In genomic region chr11:68213896-68214295, GRCm38 (mm10) we compare ENCODE assay signal across 12 mouse cellular contexts.
DNase-seq lines count a peak whose midpoint lies in the region; ATAC-seq and TF ChIP-seq lines count a peak whose summit lies in the region.
"Had no signal": no experiment of that assay in that cellular context is flagged by ENCODE, and none has a peak within 500 bp of the region (broad histone marks: within the 10 kb centered on the region; RNA-seq: fewer than 3 reads in every experiment).

No protein-coding gene starts in this region.

- no peaks in the 10 kb centered on the region for H3K36me3 ChIP-seq in hindbrain, embryonic 11.5 days (ENCODE audit: control insufficient read depth, insufficient read depth, low read length)
- no peaks in the 10 kb centered on the region for H3K36me3 ChIP-seq in hindbrain, postnatal 0 days (ENCODE audit: insufficient read depth, low read length)
- H3K36me3 ChIP-seq in midbrain, embryonic 13.5 days = no peaks in the 10 kb centered on the region
- H3K36me3 ChIP-seq in midbrain, embryonic 14.5 days (ENCODE audit: control insufficient read depth, insufficient read depth, low read length) = no peaks in the 10 kb centered on the region
- H3K36me3 ChIP-seq: limb, embryonic 12.5 days had no signal

- ATAC-seq in hindbrain, embryonic 11.5 days (ENCODE audit: low FRiP score) = no peak
- ATAC-seq in hindbrain, postnatal 0 days = no peak
- ATAC-seq in midbrain, embryonic 13.5 days = no peak
- ATAC-seq in midbrain, embryonic 14.5 days (ENCODE audit: low FRiP score, low TSS enrichment) = no peak

- H3K27ac ChIP-seq in hindbrain, embryonic 11.5 days (ENCODE audit: low read depth, low read length) = peak overlapping the region; percentile 86; the same call in 1 of the 2 replicates
- no peak overlapping the region for H3K27ac ChIP-seq in hindbrain, postnatal 0 days
- H3K27ac ChIP-seq in midbrain, embryonic 13.5 days = peak overlapping the region; percentile 78; the same call in 1 of the 2 replicates
- no peak overlapping the region for H3K27ac ChIP-seq in midbrain, embryonic 14.5 days (replicated peaks; ENCODE audit: low read depth, low read length)
- H3K27ac ChIP-seq: limb, embryonic 12.5 days had no signal

- no peak for DNase-seq in hindbrain, embryonic 11.5 days (ENCODE audit: low spot score)
- no peak for DNase-seq in hindbrain, postnatal 0 days (ENCODE audit: low spot score)
- no peak for DNase-seq in midbrain, embryonic 14.5 days
- DNase-seq in CD4-positive, CD25-positive, alpha-beta regulatory T cell, adult 2 months (ENCODE audit: low read depth, low spot score) = peak; percentile 66
- peak; percentile 50 for DNase-seq in induced T-regulatory cell, adult 2 months (ENCODE audit: low read depth)
- DNase-seq in embryo, embryonic 9.5 days (ENCODE audit: extremely low spot score) = no peak
- no peak for DNase-seq in adrenal gland, postnatal 25 days
- DNase-seq: cerebellum, postnatal 25 days; lung, adult 18-20 months had no signal

- H3K4me3 ChIP-seq in hindbrain, embryonic 11.5 days (ENCODE audit: low read depth, low read length) = no peak overlapping the region
- no peak overlapping the region for H3K4me3 ChIP-seq in hindbrain, postnatal 0 days (ENCODE audit: low read length)
- no peak overlapping the region for H3K4me3 ChIP-seq in midbrain, embryonic 13.5 days (replicated peaks)
- no peak overlapping the region for H3K4me3 ChIP-seq in midbrain, embryonic 14.5 days (replicated peaks; ENCODE audit: low read depth, low read length)
- H3K4me3 ChIP-seq: heart, embryonic 12.5 days; limb, embryonic 12.5 days had no signal

- no peaks in the 10 kb centered on the region; the same call in 1 of the 2 replicates for H3K27me3 ChIP-seq in hindbrain, embryonic 11.5 days (ENCODE audit: control insufficient read depth, insufficient read depth, low read length)
- no peaks in the 10 kb centered on the region for H3K27me3 ChIP-seq in hindbrain, postnatal 0 days (ENCODE audit: insufficient read depth, low read length)
- peaks cover 7% of the 10 kb centered on the region; the same call in 1 of the 2 replicates for H3K27me3 ChIP-seq in midbrain, embryonic 13.5 days
- no peaks in the 10 kb centered on the region; the same call in 1 of the 2 replicates for H3K27me3 ChIP-seq in midbrain, embryonic 14.5 days (ENCODE audit: control insufficient read depth, insufficient read depth, low read length)
- H3K27me3 ChIP-seq: heart, embryonic 12.5 days; limb, embryonic 12.5 days had no signal

- peaks cover 25% of the 10 kb centered on the region for H3K4me1 ChIP-seq in hindbrain, embryonic 11.5 days (replicated peaks; ENCODE audit: control insufficient read depth, insufficient read depth, low read length)
- H3K4me1 ChIP-seq in hindbrain, postnatal 0 days (ENCODE audit: insufficient read depth, low read length) = peaks cover 23% of the 10 kb centered on the region
- H3K4me1 ChIP-seq in midbrain, embryonic 13.5 days (replicated peaks) = peaks cover 58% of the 10 kb centered on the region
- peaks cover 33% of the 10 kb centered on the region for H3K4me1 ChIP-seq in midbrain, embryonic 14.5 days (ENCODE audit: control insufficient read depth, insufficient read depth, low read length)

- no peak overlapping the region for H3K9ac ChIP-seq in hindbrain, embryonic 11.5 days (ENCODE audit: low read depth, low read length)
- no peak overlapping the region for H3K9ac ChIP-seq in hindbrain, postnatal 0 days (replicated peaks; ENCODE audit: low read length)
- no peak overlapping the region for H3K9ac ChIP-seq in midbrain, embryonic 13.5 days (replicated peaks)
- H3K9ac ChIP-seq in midbrain, embryonic 14.5 days (replicated peaks; ENCODE audit: low read length) = no peak overlapping the region
- H3K9ac ChIP-seq: heart, embryonic 12.5 days; limb, embryonic 12.5 days had no signal

- 83% methylated on average over 3 of the region's 3 CpGs for WGBS in hindbrain, embryonic 11.5 days
- 82% methylated on average over 3 of the region's 3 CpGs for WGBS in hindbrain, postnatal 0 days
- WGBS in midbrain, embryonic 13.5 days = 73% methylated on average over 3 of the region's 3 CpGs
- WGBS in midbrain, embryonic 14.5 days = 88% methylated on average over 3 of the region's 3 CpGs

- H3K9me3 ChIP-seq in hindbrain, embryonic 11.5 days (ENCODE audit: control insufficient read depth, low read length) = no peaks in the 10 kb centered on the region
- H3K9me3 ChIP-seq in hindbrain, postnatal 0 days (ENCODE audit: low read length) = no peaks in the 10 kb centered on the region
- no peaks in the 10 kb centered on the region for H3K9me3 ChIP-seq in midbrain, embryonic 13.5 days
- no peaks in the 10 kb centered on the region for H3K9me3 ChIP-seq in midbrain, embryonic 14.5 days (ENCODE audit: control insufficient read depth, low read length)
- H3K9me3 ChIP-seq: heart, embryonic 12.5 days; limb, embryonic 12.5 days had no signal

- no peak for TF ChIP-seq CTCF in hindbrain, postnatal 0 days (IDR thresholded peaks at IDR 0.05; ENCODE audit: low read depth)

- no peak overlapping the region for H3K4me2 ChIP-seq in hindbrain, embryonic 11.5 days (replicated peaks; ENCODE audit: low read depth, low read length)
- no peak overlapping the region for H3K4me2 ChIP-seq in hindbrain, postnatal 0 days (ENCODE audit: low read depth, low read length)
- H3K4me2 ChIP-seq in midbrain, embryonic 13.5 days (replicated peaks) = no peak overlapping the region
- no peak overlapping the region for H3K4me2 ChIP-seq in midbrain, embryonic 14.5 days (ENCODE audit: low read length)
- H3K4me2 ChIP-seq: heart, embryonic 12.5 days; limb, embryonic 12.5 days had no signal

Comparison
In these comparisons a context has a peak if more than half of its experiments do, and no peak if none do; other contexts are left out.
1. H3K27ac ChIP-seq: peak in hindbrain, embryonic 11.5 days (single experiment) and midbrain, embryonic 13.5 days (single experiment); none in hindbrain, postnatal 0 days (single experiment) and midbrain, embryonic 14.5 days (single experiment).
2. DNase-seq: peak in CD4-positive, CD25-positive, alpha-beta regulatory T cell, adult 2 months (single experiment) and induced T-regulatory cell, adult 2 months (single experiment); none in hindbrain, embryonic 11.5 days (single experiment), hindbrain, postnatal 0 days (single experiment), midbrain, embryonic 14.5 days (single experiment), embryo, embryonic 9.5 days (single experiment) and adrenal gland, postnatal 25 days (single experiment).